Mouse (Mus musculus): ENCODE results near the gene Cltc. TPM values are rescaled to one million over a fixed set of nuclear protein-coding genes. Genes with fewer than 3 reads are reported as not detected.

Cltc gene
- polyA plus RNA-seq, 1 experiment from 2014 or later: 64.5 TPM

GRCm38 (mm10) chr11:86737301-86738000, 19.9 kb downstream of the Cltc start:
- peak; percentile 52 for DNase-seq (ENCODE audit: low spot score)
- TF ChIP-seq EP300 (optimal IDR thresholded peaks at IDR 0.05) (no peak), CTCF (IDR thresholded peaks at IDR 0.05; ENCODE audit: low read depth) (no peak)
- Histone ChIP-seq H3K27ac (replicated peaks) (no peak overlapping the region), H3K36me3 (ENCODE audit: control insufficient read depth, insufficient read depth, low read length) (peaks cover 2% of the 10 kb centered on the region; the same call in 1 of the 2 replicates), H3K9ac (ENCODE audit: low read length) (no peak overlapping the region), H3K4me3 (ENCODE audit: low read depth, low read length) (no peak overlapping the region), H3K4me1 (replicated peaks; ENCODE audit: control insufficient read depth, insufficient read depth) (no peaks in the 10 kb centered on the region), H3K9me3 (ENCODE audit: control insufficient read depth, low read length) (no peaks in the 10 kb centered on the region), H3K27me3 (ENCODE audit: control insufficient read depth, insufficient read depth, low read length) (no peaks in the 10 kb centered on the region), H3K4me2 (replicated peaks; ENCODE audit: low read depth) (no peak overlapping the region)
- 47% methylated on average over 8 of the region's 8 CpGs for WGBS
- peak; percentile 84; the same call in 1 of the 2 replicates for ATAC-seq (ENCODE audit: low FRiP score, low TSS enrichment)

- 86% methylated on average over 4 of the region's 4 CpGs for WGBS
- Histone ChIP-seq H3K36me3 (ENCODE audit: control insufficient read depth, insufficient read depth, low read length) (peaks cover 10% of the 10 kb centered on the region), H3K9me3 (ENCODE audit: control insufficient read depth, low read length) (no peaks in the 10 kb centered on the region), H3K27ac (replicated peaks) (no peak overlapping the region), H3K9ac (ENCODE audit: low read length) (no peak overlapping the region), H3K4me3 (ENCODE audit: low read depth, low read length) (no peak overlapping the region), H3K4me1 (replicated peaks; ENCODE audit: control insufficient read depth, insufficient read depth) (no peaks in the 10 kb centered on the region), H3K4me2 (replicated peaks; ENCODE audit: low read depth) (no peak overlapping the region), H3K27me3 (ENCODE audit: control insufficient read depth, insufficient read depth, low read length) (no peaks in the 10 kb centered on the region)
- DNase-seq (ENCODE audit: low spot score): no peak
- no peak for ATAC-seq (ENCODE audit: low FRiP score, low TSS enrichment)
- TF ChIP-seq CTCF (IDR thresholded peaks at IDR 0.05; ENCODE audit: low read depth) (no peak), EP300 (optimal IDR thresholded peaks at IDR 0.05) (no peak)
These were observed 22.4 kb downstream of the Cltc start for GRCm38 (mm10) chr11:86734993-86735392.

- Histone ChIP-seq H3K4me2 (replicated peaks; ENCODE audit: low read depth) (no peak overlapping the region), H3K4me1 (replicated peaks; ENCODE audit: control insufficient read depth, insufficient read depth) (no peaks in the 10 kb centered on the region), H3K27ac (replicated peaks) (no peak overlapping the region), H3K27me3 (ENCODE audit: control insufficient read depth, insufficient read depth, low read length) (no peaks in the 10 kb centered on the region), H3K36me3 (ENCODE audit: control insufficient read depth, insufficient read depth, low read length) (peaks cover 12% of the 10 kb centered on the region), H3K4me3 (ENCODE audit: low read depth, low read length) (no peak overlapping the region), H3K9ac (ENCODE audit: low read length) (no peak overlapping the region), H3K9me3 (ENCODE audit: control insufficient read depth, low read length) (no peaks in the 10 kb centered on the region)
- DNase-seq (ENCODE audit: low spot score): no peak
- no peak for TF ChIP-seq CTCF (IDR thresholded peaks at IDR 0.05; ENCODE audit: low read depth)
- TF ChIP-seq EP300 (optimal IDR thresholded peaks at IDR 0.05): no peak
- WGBS: 75% methylated on average over 10 of the region's 10 CpGs
- ATAC-seq (ENCODE audit: low FRiP score, low TSS enrichment): no peak
These were observed 23.0 kb downstream of the Cltc start for GRCm38 (mm10) chr11:86734241-86734939.

- no peak for TF ChIP-seq CTCF (IDR thresholded peaks at IDR 0.05; ENCODE audit: low read depth)
- TF ChIP-seq EP300 (optimal IDR thresholded peaks at IDR 0.05): no peak
- no peak overlapping the region for H3K27ac ChIP-seq (replicated peaks)
- peaks cover 13% of the 10 kb centered on the region for H3K36me3 ChIP-seq (ENCODE audit: control insufficient read depth, insufficient read depth, low read length)
- H3K9ac ChIP-seq (ENCODE audit: low read length): no peak overlapping the region
- no peak for ATAC-seq (ENCODE audit: low FRiP score, low TSS enrichment)
- WGBS: 87% methylated on average over 2 of the region's 2 CpGs
- no peaks in the 10 kb centered on the region for H3K9me3 ChIP-seq (ENCODE audit: control insufficient read depth, low read length)
- no peaks in the 10 kb centered on the region for H3K27me3 ChIP-seq (ENCODE audit: control insufficient read depth, insufficient read depth, low read length)
- no peaks in the 10 kb centered on the region for H3K4me1 ChIP-seq (replicated peaks; ENCODE audit: control insufficient read depth, insufficient read depth)
- no peak overlapping the region for H3K4me2 ChIP-seq (replicated peaks; ENCODE audit: low read depth)
- DNase-seq (ENCODE audit: low spot score): no peak
- no peak overlapping the region for H3K4me3 ChIP-seq (ENCODE audit: low read depth, low read length)
These were observed 25.9 kb downstream of the Cltc start for GRCm38 (mm10) chr11:86731443-86731842.

- DNase-seq (ENCODE audit: low spot score): no peak
- H3K4me1 ChIP-seq (replicated peaks; ENCODE audit: control insufficient read depth, insufficient read depth): no peaks in the 10 kb centered on the region
- no peak for ATAC-seq (ENCODE audit: low FRiP score, low TSS enrichment)
- TF ChIP-seq EP300 (optimal IDR thresholded peaks at IDR 0.05) (no peak), CTCF (IDR thresholded peaks at IDR 0.05; ENCODE audit: low read depth) (no peak)
- no peaks in the 10 kb centered on the region for H3K27me3 ChIP-seq (ENCODE audit: control insufficient read depth, insufficient read depth, low read length)
- no peak overlapping the region for H3K27ac ChIP-seq (replicated peaks)
- no peak overlapping the region for H3K4me3 ChIP-seq (ENCODE audit: low read depth, low read length)
- H3K4me2 ChIP-seq (replicated peaks; ENCODE audit: low read depth): no peak overlapping the region
- no peak overlapping the region for H3K9ac ChIP-seq (ENCODE audit: low read length)
- H3K36me3 ChIP-seq (ENCODE audit: control insufficient read depth, insufficient read depth, low read length): peaks cover 10% of the 10 kb centered on the region
- H3K9me3 ChIP-seq (ENCODE audit: control insufficient read depth, low read length): no peaks in the 10 kb centered on the region
These were observed 31.8 kb downstream of the Cltc start for GRCm38 (mm10) chr11:86725607-86726006.

- H3K36me3 ChIP-seq (ENCODE audit: control insufficient read depth, insufficient read depth, low read length): peaks cover 11% of the 10 kb centered on the region; the same call in 1 of the 2 replicates
- DNase-seq (ENCODE audit: low spot score) (peak; percentile 34), ATAC-seq (ENCODE audit: low FRiP score, low TSS enrichment) (no peak)
- H3K4me3 ChIP-seq (ENCODE audit: low read depth, low read length): no peak overlapping the region
- H3K4me1 ChIP-seq (replicated peaks; ENCODE audit: control insufficient read depth, insufficient read depth): no peaks in the 10 kb centered on the region
- no peak overlapping the region for H3K27ac ChIP-seq (replicated peaks)
- no peaks in the 10 kb centered on the region for H3K27me3 ChIP-seq (ENCODE audit: control insufficient read depth, insufficient read depth, low read length)
- TF ChIP-seq CTCF (IDR thresholded peaks at IDR 0.05; ENCODE audit: low read depth): no peak
- TF ChIP-seq EP300 (optimal IDR thresholded peaks at IDR 0.05): no peak
- H3K9ac ChIP-seq (ENCODE audit: low read length): no peak overlapping the region
- no peak overlapping the region for H3K4me2 ChIP-seq (replicated peaks; ENCODE audit: low read depth)
- no peaks in the 10 kb centered on the region for H3K9me3 ChIP-seq (ENCODE audit: control insufficient read depth, low read length)
- WGBS: 67% methylated on average over 7 of the region's 7 CpGs
These were observed 32.4 kb downstream of the Cltc start for GRCm38 (mm10) chr11:86724982-86725381.

Measured in stomach, postnatal 0 days (tissue).